Mouse (Mus musculus) lung, postnatal 4 days (tissue): ENCODE data around the gene Vmn1r84.

Experiments used
- DNase-seq, 2 experiments: peaks; one replicate each; pipeline ENCODE4 v3.0.0; 2021

The Vmn1r84 gene

GRCm38 (mm10) chr7:12369173-12369572 is at the start of gene Vmn1r84:
Gene Vmn1r84 (minus strand): TSS chr7:12369273.
- no peak for DNase-seq

- DNase-seq: no peak
Observed at GRCm38 (mm10) chr7:12329381-12329780, 39.7 kb downstream of the Vmn1r84 start, which contains the start of gene Vmn1r83. Gene Vmn1r83 (minus strand): TSS chr7:12329481.
